Mouse (Mus musculus): Measurements from ENCODE around the gene Dusp1. TPM values are rescaled to one million over a fixed set of nuclear protein-coding genes. Genes with fewer than 3 reads are reported as not detected.

Gene Dusp1
- total and polyA plus RNA-seq, 3 experiments: 61.4 to 122 (median 71.3) TPM

GRCm38 (mm10) chr17:26466741-26467150, 95.2 kb downstream of the Dusp1 start:
- Histone ChIP-seq H3K36me3 (ENCODE audit: control insufficient read depth, insufficient read depth, low read length) (no peaks in the 10 kb centered on the region), H3K79me2 (replicated peaks; ENCODE audit: control insufficient read depth, insufficient read depth, low read length) (no peaks in the 10 kb centered on the region), H3K27me3 (ENCODE audit: control insufficient read depth, insufficient read depth, low read length) (no peaks in the 10 kb centered on the region), H3K9ac (ENCODE audit: low read depth, low read length) (peak overlapping the region; percentile 20), H3K27ac (peak overlapping the region; percentile 87), H3K4me1 (ENCODE audit: control insufficient read depth, insufficient read depth, low read length) (peaks cover 19% of the 10 kb centered on the region), H3K4me3 (no peak overlapping the region)
- 9% methylated on average over 4 of the region's 4 CpGs for WGBS
- TF ChIP-seq CTCF (IDR thresholded peaks at IDR 0.05) (peak; percentile 77), POLR2A (IDR thresholded peaks at IDR 0.05; ENCODE audit: insufficient read depth, low read depth, low read length) (no peak), EP300 (IDR thresholded peaks at IDR 0.05; ENCODE audit: insufficient read depth, low read depth, low read length) (peak; percentile 88)
- DNase-seq: peak; percentile 82 to 89
- intact Hi-C loops (cut with DNase I): loop anchor here (1.0 kb wide), 3 partner anchors 42 to 172 kb away; no protein-coding TSS in a partner anchor

DNA sequence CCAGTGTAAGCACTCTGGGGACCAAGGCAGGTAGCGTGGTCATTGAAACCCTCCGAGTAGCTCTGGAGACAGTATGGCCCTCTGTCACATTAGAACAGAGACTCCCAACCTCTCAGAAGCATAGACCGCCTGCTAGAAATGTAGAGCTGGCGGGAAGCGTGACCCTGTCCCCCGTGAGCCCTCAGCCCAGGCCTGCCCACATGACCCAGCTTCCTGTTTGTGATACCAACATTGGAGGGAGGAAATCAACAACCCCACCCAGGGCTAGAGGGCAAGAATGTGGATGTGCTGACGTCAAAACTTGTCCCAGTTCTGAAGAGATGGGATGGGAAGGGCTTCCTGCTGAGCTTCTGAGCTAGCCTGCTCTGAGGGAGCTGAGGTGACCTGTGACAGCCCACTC, 97.0 kb downstream of the Dusp1 start:
- Histone ChIP-seq H3K4me3 (peak overlapping the region; percentile 47), H3K79me2 (replicated peaks; ENCODE audit: control insufficient read depth, insufficient read depth, low read length) (no peaks in the 10 kb centered on the region), H3K36me3 (ENCODE audit: control insufficient read depth, insufficient read depth, low read length) (no peaks in the 10 kb centered on the region), H3K27me3 (ENCODE audit: control insufficient read depth, insufficient read depth, low read length) (no peaks in the 10 kb centered on the region), H3K9ac (ENCODE audit: low read depth, low read length) (peak overlapping the region; percentile 52), H3K4me1 (ENCODE audit: control insufficient read depth, insufficient read depth, low read length) (peaks cover 19% of the 10 kb centered on the region), H3K27ac (peak overlapping the region; percentile 87)
- WGBS: 41% methylated on average over 7 of the region's 7 CpGs
- intact Hi-C loops (cut with DNase I): loop anchor here (1.0 to 5.0 kb wide), 3 partner anchors 82 to 422 kb away; no protein-coding TSS in a partner anchor
- TF ChIP-seq POLR2A (IDR thresholded peaks at IDR 0.05; ENCODE audit: insufficient read depth, low read depth, low read length) (peak; percentile 72), EP300 (IDR thresholded peaks at IDR 0.05; ENCODE audit: insufficient read depth, low read depth, low read length) (peak; percentile 99), CTCF (IDR thresholded peaks at IDR 0.05) (no peak)
- DNase-seq: peak; percentile 73 to 83

GRCm38 (mm10) chr17:26464481-26464880, 97.4 kb downstream of the Dusp1 start:
- Histone ChIP-seq H3K36me3 (ENCODE audit: control insufficient read depth, insufficient read depth, low read length) (no peaks in the 10 kb centered on the region), H3K4me3 (peak overlapping the region; percentile 47), H3K79me2 (replicated peaks; ENCODE audit: control insufficient read depth, insufficient read depth, low read length) (no peaks in the 10 kb centered on the region), H3K27me3 (ENCODE audit: control insufficient read depth, insufficient read depth, low read length) (no peaks in the 10 kb centered on the region), H3K9ac (ENCODE audit: low read depth, low read length) (peak overlapping the region; percentile 52), H3K4me1 (ENCODE audit: control insufficient read depth, insufficient read depth, low read length) (peaks cover 19% of the 10 kb centered on the region), H3K27ac (peak overlapping the region; percentile 87)
- no peak for TF ChIP-seq CTCF (IDR thresholded peaks at IDR 0.05)
- no peak for TF ChIP-seq EP300 (IDR thresholded peaks at IDR 0.05; ENCODE audit: insufficient read depth, low read depth, low read length)
- no peak for TF ChIP-seq POLR2A (IDR thresholded peaks at IDR 0.05; ENCODE audit: insufficient read depth, low read depth, low read length)
- intact Hi-C loops (cut with DNase I): loop anchor here (5.0 kb wide), 1 partner anchor 423 kb away; no protein-coding TSS in a partner anchor
- WGBS: 65% methylated on average over 9 of the region's 9 CpGs
- peak in 1 of 2 experiments; percentile 41 for DNase-seq

DNA sequence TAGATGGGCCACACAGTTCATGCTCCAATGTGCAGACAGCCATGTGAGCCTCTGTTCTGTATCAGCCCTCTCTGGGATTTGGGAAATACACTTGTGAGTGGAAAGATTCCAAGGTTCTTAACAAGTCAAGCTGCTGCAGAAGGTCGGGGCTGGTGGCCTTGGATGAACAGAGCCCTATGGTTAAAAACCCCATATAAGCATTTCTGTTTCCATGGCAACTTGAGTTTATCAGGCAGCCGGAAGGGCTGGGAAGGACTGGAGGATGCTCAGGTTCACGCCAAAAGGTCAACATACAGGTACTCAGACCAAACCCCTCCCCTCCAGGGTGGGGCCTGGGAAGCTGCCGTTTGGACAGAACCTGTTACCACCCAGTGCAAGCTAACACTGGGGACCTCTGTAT, 97.9 kb downstream of the Dusp1 start:
- WGBS: 40% methylated on average over 4 of the region's 4 CpGs
- TF ChIP-seq CTCF (IDR thresholded peaks at IDR 0.05): no peak
- no peak for TF ChIP-seq EP300 (IDR thresholded peaks at IDR 0.05; ENCODE audit: insufficient read depth, low read depth, low read length)
- no peak for TF ChIP-seq POLR2A (IDR thresholded peaks at IDR 0.05; ENCODE audit: insufficient read depth, low read depth, low read length)
- Histone ChIP-seq H3K4me3 (peak overlapping the region; percentile 47), H3K4me1 (ENCODE audit: control insufficient read depth, insufficient read depth, low read length) (peaks cover 19% of the 10 kb centered on the region), H3K27me3 (ENCODE audit: control insufficient read depth, insufficient read depth, low read length) (no peaks in the 10 kb centered on the region), H3K9ac (ENCODE audit: low read depth, low read length) (peak overlapping the region; percentile 38), H3K27ac (peak overlapping the region; percentile 87), H3K36me3 (ENCODE audit: control insufficient read depth, insufficient read depth, low read length) (no peaks in the 10 kb centered on the region), H3K79me2 (replicated peaks; ENCODE audit: control insufficient read depth, insufficient read depth, low read length) (no peaks in the 10 kb centered on the region)
- DNase-seq: peak; percentile 34 to 46
- intact Hi-C loops (cut with DNase I): loop anchor here (5.0 kb wide), 1 partner anchor 423 kb away; no protein-coding TSS in a partner anchor

- H3K4me3 ChIP-seq: no peak overlapping the region
- H3K9ac ChIP-seq (ENCODE audit: low read depth, low read length): no peak overlapping the region; the same call in 1 of the 2 replicates
- no peaks in the 10 kb centered on the region for H3K27me3 ChIP-seq (ENCODE audit: control insufficient read depth, insufficient read depth, low read length)
- peaks cover 19% of the 10 kb centered on the region for H3K4me1 ChIP-seq (ENCODE audit: control insufficient read depth, insufficient read depth, low read length)
- intact Hi-C loops (cut with DNase I): loop anchor here (5.0 kb wide), 1 partner anchor 424 kb away; no protein-coding TSS in a partner anchor
- no peak for DNase-seq
- H3K79me2 ChIP-seq (replicated peaks; ENCODE audit: control insufficient read depth, insufficient read depth, low read length): no peaks in the 10 kb centered on the region
- peak overlapping the region; percentile 87 for H3K27ac ChIP-seq
- TF ChIP-seq EP300 (IDR thresholded peaks at IDR 0.05; ENCODE audit: insufficient read depth, low read depth, low read length) (no peak), POLR2A (IDR thresholded peaks at IDR 0.05; ENCODE audit: insufficient read depth, low read depth, low read length) (no peak), CTCF (IDR thresholded peaks at IDR 0.05) (no peak)
- 91% methylated on average over 5 of the region's 5 CpGs for WGBS
- H3K36me3 ChIP-seq (ENCODE audit: control insufficient read depth, insufficient read depth, low read length): no peaks in the 10 kb centered on the region
Observed at GRCm38 (mm10) chr17:26463432-26463831, 98.5 kb downstream of the Dusp1 start.

DNA sequence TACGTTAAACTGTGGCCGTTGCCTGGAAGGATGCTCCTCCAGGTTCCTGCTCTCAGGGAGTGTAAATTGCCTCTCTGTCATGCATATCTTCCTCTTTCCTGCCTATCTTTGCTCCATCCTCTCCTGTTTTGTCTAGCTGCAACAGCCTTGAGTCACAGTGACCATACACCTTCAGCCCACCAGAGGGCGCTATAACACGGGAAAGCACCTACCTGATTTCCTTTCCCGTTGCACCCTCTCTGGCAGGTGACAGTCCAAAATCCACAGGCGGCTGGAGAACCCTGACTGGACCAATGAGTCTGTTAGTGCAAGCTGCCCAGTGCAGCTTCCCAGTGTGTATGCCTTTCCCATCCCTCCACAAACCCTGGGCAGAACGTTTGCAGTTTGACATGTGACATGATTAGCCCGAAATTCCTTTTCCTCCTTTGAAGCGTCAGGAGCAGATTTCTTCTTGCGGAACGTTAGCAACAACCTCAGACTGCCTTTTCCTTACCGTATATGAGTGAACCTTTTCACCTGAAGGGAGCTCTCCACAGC, 99.2 kb downstream of the Dusp1 start:
- DNase-seq: peak; percentile 73 to 85
- H3K4me1 ChIP-seq (ENCODE audit: control insufficient read depth, insufficient read depth, low read length): peaks cover 19% of the 10 kb centered on the region
- H3K79me2 ChIP-seq (replicated peaks; ENCODE audit: control insufficient read depth, insufficient read depth, low read length): no peaks in the 10 kb centered on the region
- H3K27ac ChIP-seq: peak overlapping the region; percentile 87
- intact Hi-C loops (cut with DNase I): loop anchor here (1.0 to 5.0 kb wide), 2 partner anchors 176 to 425 kb away; no protein-coding TSS in a partner anchor
- no peak overlapping the region for H3K9ac ChIP-seq (ENCODE audit: low read depth, low read length)
- H3K4me3 ChIP-seq: no peak overlapping the region
- no peak for TF ChIP-seq POLR2A (IDR thresholded peaks at IDR 0.05; ENCODE audit: insufficient read depth, low read depth, low read length)
- peak; percentile 88 for TF ChIP-seq EP300 (IDR thresholded peaks at IDR 0.05; ENCODE audit: insufficient read depth, low read depth, low read length)
- WGBS: 16% methylated on average over 12 of the region's 12 CpGs
- H3K36me3 ChIP-seq (ENCODE audit: control insufficient read depth, insufficient read depth, low read length): no peaks in the 10 kb centered on the region
- H3K27me3 ChIP-seq (ENCODE audit: control insufficient read depth, insufficient read depth, low read length): no peaks in the 10 kb centered on the region

All from heart, adult 2 months (tissue).